Mouse (Mus musculus) ovary, postnatal 14 days (tissue): ENCODE measurements around the gene Mga.

Source experiments
- DNase-seq: peaks from one replicate; pipeline ENCODE4 v3.0.0; 2022; ENCODE audit warnings: low spot score

The Mga gene

DNA sequence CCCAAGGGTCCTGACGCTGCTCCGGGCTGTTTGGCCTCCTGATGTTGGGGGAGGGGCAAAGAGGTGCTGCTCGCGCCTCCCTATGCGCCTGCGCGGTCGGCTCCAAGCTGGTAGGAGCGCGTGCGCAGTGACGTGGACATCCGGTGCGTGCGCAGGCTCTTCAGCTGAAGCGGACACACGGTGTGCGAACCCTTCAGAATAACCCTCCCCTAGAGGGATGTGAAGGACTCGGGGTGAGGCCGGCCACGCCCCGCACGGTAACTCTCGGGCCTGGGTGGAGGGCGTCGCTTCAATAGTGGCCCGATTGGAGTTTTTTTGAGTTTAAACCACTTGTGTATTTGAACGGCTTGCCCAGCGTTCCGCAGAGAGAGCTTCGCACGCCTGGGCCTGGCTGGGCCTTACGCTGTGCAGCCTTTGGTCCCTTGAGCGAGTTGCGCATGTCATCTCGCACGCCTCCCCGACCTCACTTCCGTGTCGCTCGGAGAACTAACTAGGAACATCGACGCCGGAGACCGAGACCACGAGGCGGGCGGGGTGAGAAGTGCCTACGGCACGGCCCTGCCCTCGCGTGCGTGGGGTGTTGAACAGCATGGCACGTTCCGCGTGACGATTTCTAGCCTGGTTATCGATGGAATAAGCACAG lies at the start of gene Mga:
Gene Mga (plus strand): TSS at position 139 of the 643 bp plus-strand sequence.
- DNase-seq = peak; percentile 94

GRCm38 (mm10) chr2:119853811-119854210 lies 43.2 kb upstream of the Mga start:
- DNase-seq = no peak

DNA sequence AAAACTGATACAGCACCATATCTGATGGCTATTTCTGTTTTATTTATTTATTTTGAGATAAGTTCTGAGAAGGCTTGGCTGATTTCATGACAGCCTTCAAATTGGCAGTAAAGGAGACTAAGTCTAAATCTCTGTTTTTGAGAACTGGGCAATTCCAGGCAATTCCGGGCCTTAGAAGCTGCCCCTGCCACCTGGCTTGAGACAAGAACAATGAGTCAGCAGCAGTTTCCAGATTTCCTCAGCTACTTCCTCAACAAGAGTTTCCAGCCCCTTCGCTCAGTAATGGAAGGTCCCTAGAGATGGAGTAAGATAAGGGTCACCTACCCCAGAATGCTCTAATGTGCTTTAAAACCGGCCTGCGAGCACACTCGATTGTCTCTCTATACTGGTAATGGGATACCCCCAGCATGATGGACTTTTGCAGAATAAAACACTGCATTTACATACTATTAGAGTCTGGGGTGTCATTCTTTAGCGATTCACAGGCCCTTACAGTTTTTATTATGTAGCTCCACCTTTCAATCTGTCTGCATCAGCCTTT lies 41.6 kb upstream of the Mga start:
- no peak for DNase-seq

GRCm38 (mm10) chr2:119857341-119857740 lies 39.7 kb upstream of the Mga start:
- DNase-seq = no peak

- no peak for DNase-seq
These were observed 32.5 kb upstream of the Mga start for GRCm38 (mm10) chr2:119864484-119864883.

DNA sequence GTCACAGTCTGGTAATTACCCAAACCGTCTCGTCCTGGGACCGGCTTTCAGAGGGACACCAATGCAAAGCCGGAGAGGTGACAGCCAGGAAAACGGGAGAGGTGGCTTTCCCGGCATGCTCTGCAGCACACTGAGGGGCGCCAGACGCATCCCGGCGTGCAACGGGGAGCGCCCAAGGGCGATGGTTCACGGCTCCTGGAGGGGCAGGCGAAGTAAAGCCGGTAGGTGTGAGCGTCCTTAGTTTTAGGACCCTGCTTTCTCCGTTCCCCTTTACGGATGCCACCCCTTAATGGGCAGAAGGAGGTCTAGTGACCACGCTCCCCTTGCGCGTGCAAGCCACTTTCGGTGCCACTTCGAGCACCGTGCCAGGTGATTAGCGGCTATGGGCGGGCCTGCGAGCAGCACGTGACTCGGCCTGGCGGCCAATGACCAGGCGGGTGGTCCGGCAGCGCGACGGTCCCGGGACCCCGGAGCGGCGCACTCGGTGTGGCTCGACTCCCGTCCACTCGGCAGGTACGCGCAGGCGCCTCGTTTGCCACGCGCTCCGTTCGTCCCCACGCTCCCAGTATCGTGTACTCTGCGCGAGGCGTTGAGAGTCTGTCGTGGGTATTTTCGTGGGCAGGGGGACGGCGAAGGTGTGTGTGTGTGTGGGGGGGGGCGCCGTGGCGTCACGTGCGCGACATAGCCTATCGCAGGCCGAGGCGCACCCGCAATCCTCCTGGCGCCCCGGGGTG lies 24.5 kb upstream of the Mga start:
- DNase-seq = peak; percentile 59

GRCm38 (mm10) chr2:119873105-119873464 lies 23.9 kb upstream of the Mga start:
- DNase-seq = peak; percentile 78

GRCm38 (mm10) chr2:119875981-119876380 lies 21.0 kb upstream of the Mga start:
- DNase-seq = no peak

DNA sequence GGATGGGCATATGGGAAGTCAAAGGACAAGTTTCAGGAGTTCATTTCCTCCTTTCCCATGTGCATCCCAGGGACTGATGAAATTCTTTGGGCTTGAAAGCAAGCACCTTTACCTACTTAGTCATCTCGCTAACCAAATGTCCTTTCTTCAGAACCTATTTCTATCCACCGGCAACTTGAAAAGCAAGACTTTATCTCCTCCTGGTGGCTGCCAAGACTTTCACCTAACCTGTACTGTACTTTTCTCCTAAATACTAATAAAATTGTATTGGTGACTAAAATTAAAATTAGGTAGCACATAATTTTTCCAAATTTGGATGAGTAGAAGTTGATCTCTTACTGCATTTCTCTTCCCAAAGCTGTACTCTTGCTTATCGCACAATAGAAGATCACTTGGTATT lies 9.8 kb upstream of the Mga start:
- DNase-seq = no peak

GRCm38 (mm10) chr2:119896553-119897089 lies 407 bp upstream of the Mga start:
- no peak for DNase-seq

GRCm38 (mm10) chr2:119898141-119898594 lies 1.1 kb downstream of the Mga start:
- DNase-seq = peak; percentile 41

DNA sequence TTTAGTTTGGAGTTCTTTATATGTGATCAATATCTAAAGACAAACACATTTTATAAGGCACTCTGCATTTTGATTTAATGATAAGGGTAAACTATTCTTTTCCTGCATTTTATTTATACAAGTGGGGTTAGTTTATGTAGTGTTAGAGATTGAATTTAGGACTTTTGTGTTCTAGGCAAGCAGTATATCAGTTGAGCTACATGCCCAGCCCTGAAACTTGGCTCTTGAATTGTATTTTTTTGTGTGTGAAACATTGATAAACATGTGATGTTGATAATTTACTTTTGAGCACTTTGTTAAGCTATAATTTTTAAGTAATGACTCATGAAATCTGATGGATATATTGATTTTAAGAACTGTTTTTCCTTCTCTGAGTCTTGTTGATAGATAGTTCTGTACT lies 19.0 kb downstream of the Mga start:
- no peak for DNase-seq

DNA sequence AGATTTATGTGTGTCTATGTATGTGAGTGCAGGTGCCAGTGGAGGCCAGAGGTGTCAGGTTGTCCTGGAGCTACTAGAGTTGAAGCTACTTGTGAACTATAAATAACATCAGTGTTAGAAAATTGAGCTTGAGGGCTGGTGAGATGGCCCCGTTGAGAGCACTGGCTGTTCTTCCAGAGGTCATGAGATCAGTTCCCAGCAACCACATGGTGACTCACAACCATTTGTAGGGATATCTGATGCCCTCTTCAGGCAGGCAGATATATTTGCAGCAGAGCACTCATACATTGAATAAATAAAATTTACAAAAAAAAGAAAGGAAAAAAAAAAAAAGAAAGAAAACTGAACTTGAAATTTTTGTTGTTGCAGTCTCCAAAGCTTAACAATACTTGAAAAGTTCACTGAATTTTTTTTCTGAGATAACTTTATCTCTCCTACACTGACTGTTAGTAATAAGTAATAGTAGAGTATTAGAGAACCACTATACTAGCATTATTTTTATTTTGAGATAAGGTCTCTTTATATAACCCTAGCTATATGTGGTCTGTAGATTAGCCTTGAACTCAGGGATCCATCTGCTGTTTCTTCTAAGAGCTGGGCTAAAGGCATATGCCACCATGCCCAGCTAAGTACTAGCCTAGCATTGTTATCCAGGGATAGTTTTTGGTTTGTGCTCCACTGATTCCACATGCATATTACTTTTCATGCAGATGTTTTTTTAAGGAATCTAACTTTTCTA lies 20.8 kb downstream of the Mga start:
- no peak for DNase-seq

DNA sequence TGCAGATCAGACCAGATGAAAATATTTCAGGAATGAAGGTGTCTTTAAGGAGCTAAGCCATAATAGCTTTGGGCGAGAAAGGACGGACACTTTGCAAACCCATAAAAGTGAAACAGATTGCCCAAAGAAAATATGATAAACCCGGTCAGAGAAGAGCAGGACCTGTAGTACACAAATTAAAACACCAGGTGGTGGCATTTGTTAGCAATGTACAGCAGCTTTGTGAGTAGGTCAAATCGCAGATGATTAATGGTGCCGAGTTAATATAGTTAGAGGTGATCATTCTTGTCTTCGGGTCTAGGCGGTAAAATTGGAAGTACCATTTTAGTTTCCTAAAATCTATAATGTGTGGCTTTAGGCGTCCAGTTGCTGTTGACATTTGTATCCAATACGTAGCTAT lies 73.5 kb downstream of the Mga start:
- DNase-seq = peak; percentile 52

GRCm38 (mm10) chr2:119971316-119971715 lies 74.3 kb downstream of the Mga start:
- no peak for DNase-seq

DNA sequence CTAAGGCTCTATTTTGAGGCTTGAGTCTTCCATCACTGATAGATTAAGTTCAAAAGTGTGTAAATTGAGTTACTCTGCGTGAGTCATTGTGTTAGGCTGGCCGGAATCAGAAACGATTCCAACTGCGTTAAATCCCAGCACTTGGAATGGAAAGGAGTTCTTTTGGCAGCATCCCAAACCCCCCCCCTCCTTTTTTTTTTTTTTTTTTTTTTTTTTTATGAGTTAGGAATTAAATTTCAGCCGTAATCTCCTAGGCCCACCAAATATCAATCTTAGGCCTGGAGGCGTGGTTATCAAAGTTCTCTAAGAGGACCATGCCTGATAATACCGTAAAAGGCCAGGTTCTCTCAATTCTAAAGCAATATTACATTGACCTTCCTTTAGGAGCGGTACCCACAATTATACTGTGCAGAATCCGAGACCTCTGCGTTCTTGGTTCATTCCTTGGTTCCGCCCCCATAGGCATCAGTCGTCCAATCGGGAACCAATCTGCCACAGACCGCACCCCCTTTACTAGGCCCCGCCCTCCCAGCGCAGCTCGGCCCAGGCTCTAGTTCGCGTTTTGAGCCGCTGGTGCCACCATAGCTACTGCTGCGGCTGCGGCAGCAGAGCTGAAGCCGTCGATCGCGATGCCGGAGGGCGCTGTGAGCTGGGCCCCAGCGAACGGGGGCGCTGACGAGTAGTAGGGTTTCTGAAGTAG lies 75.0 kb downstream of the Mga start:
- peak; percentile 90 for DNase-seq

DNA sequence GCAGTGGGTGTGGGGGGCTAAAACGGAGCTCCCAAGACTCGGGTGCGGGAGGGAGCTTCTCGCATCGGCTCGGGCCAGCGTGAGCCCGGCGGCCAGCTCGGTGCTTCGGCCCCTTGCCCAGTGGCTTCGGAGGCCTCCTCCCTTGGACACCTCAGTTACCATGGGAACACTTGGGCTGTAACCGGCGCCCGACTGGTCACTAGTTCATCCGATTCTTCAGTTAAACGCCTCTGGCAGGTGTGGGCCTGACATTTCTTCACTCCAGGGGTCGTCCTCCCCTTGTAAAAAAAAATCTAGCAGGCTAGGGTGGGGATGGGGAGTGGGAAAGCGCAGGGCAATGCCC lies 75.5 kb downstream of the Mga start, which contains the start of gene Mapkbp1:
Gene Mapkbp1 (plus strand): TSS at position 163 of the 343 bp plus-strand sequence.
- DNase-seq = no peak

- no peak for DNase-seq
These were observed 83.4 kb downstream of the Mga start for GRCm38 (mm10) chr2:119980343-119980986.

DNA sequence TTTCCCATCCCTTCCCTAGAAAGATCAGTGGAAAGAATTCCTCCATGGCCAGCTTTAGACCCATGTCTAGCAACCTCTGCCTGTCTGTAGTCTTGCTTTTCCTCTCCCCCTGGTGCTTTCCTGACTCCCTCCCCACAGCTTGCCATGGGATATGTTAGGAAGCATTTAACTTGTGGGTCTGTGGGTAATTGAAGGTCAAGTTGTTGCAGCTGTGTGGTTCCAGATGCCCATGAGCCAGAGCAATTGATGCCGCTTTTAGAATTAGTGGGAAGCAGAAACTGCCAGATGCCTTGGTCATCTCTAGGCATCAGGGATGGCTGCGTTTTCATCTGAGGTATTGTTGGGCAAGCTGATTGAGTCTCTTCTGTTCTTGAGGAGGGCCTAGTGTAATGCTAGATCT lies 84.6 kb downstream of the Mga start:
- no peak for DNase-seq

DNA sequence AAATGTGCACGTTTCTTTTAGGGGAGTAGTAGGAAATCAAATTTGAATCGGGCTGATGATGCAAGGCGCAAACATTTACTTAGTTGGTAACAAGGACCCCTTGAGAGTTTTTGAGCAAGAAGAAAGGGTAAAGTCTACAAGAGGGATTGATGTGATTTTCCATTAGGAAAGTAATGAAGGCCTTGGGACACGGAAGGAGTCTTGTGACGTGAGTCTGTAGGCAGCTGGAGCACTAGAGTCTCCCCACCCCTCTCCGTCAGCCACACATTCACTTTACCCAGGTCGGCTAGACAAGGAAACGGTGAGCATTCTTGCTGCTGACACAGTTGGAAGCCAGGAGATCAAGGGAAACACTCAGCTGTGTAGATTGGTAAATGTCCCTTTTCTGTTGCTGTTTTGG lies 88.8 kb downstream of the Mga start:
- no peak for DNase-seq

DNA sequence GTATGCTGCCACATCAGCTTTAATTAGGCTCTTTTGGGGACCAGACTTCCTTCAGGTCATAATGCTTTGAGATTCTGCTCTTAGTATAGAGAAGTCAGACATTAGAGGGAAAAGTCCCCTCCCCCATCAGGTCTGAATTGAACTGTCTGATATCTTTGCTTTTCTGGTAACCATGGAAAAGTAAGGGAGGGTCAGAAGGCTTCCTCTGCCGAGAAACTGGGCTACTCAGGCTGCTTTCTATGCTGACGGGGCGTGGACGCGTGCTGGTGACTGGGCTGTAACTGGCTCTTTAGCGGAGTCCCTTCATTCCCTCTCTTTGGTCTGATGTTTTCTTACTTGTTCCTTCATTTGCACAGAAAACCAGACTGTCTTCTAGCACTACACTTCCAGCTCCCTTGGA lies 89.3 kb downstream of the Mga start:
- no peak for DNase-seq
